Mouse (Mus musculus): ENCODE data around the gene Phldb1. TPM values are rescaled to one million over a fixed set of nuclear protein-coding genes. Genes with fewer than 3 reads are reported as not detected.
A peak's percentile ranks its signal among the peaks of the same experiment; 100 is the strongest.

The Phldb1 gene
- polyA plus RNA-seq, 1 experiment from 2014 or later: 29.5 TPM

- Histone ChIP-seq H3K4me2 (ENCODE audit: low read length) (peak overlapping the region; percentile 72), H3K9me3 (replicated peaks; ENCODE audit: control insufficient read depth, low read length) (no peaks in the 10 kb centered on the region), H3K36me3 (ENCODE audit: control insufficient read depth, insufficient read depth, low read length) (peaks cover 8% of the 10 kb centered on the region; the same call in 1 of the 2 replicates), H3K4me3 (ENCODE audit: low read depth, low read length) (no peak overlapping the region), H3K4me1 (ENCODE audit: control insufficient read depth, insufficient read depth, low read length) (peaks cover 47% of the 10 kb centered on the region), H3K9ac (ENCODE audit: low read length) (no peak overlapping the region), H3K27ac (ENCODE audit: low read depth, low read length) (no peak overlapping the region), H3K27me3 (replicated peaks; ENCODE audit: control insufficient read depth, insufficient read depth, low read length) (no peaks in the 10 kb centered on the region)
- ATAC-seq: no peak
- DNase-seq (ENCODE audit: low spot score): no peak
- WGBS: 91% methylated on average over 3 of the region's 3 CpGs
Measured at GRCm38 (mm10) chr9:44721877-44722186, 13.2 kb downstream of the Phldb1 start.

GRCm38 (mm10) chr9:44721154-44721876 lies 13.7 kb downstream of the Phldb1 start:
- Histone ChIP-seq H3K9ac (ENCODE audit: low read length) (peak overlapping the region; percentile 93), H3K4me2 (ENCODE audit: low read length) (peak overlapping the region; percentile 72), H3K4me3 (ENCODE audit: low read depth, low read length) (peak overlapping the region; percentile 81), H3K4me1 (ENCODE audit: control insufficient read depth, insufficient read depth, low read length) (peaks cover 43% of the 10 kb centered on the region), H3K9me3 (replicated peaks; ENCODE audit: control insufficient read depth, low read length) (no peaks in the 10 kb centered on the region), H3K27me3 (replicated peaks; ENCODE audit: control insufficient read depth, insufficient read depth, low read length) (no peaks in the 10 kb centered on the region), H3K27ac (ENCODE audit: low read depth, low read length) (peak overlapping the region; percentile 84), H3K36me3 (ENCODE audit: control insufficient read depth, insufficient read depth, low read length) (peaks cover 11% of the 10 kb centered on the region)
- DNase-seq (ENCODE audit: low spot score) (peak; percentile 90), ATAC-seq (peak; percentile 86)
- 1% methylated on average over 39 of the region's 40 CpGs for WGBS

DNA sequence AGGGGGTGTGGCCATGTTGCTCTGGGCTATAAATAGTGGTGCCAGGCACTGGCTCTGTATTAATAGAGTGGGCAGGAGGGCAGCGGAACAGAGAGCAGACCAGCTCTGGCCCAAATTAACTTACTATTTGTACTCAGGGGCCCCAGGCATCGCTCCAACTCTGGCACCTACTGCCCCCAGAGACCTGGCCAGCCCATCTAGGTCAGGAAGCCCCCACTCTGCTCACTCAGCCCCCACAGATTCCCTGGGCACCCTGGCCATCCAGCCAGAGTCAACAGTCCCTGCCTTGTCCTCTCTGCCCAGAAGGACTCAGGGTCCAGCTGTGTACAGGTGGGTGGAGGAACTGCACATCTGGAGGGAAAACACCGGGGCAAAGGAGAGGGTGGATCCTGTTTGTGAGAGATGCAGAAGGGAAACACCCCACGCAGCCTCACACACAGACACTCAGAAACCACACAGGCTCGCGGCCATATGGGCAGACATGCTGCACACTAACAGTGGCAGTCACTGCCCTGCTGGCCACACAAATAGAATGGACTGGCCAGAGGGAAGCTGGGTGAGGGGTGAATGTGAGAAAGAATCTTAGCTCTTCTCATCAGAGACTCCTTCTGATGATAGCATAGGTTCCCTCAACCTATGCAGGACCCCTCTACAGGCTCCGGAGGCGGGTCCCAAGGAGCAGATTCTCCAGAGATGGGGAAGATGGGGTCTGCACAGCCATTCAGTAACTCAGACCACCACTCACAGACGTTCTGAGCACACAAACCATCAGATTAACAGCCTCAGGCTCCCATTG lies 14.4 kb downstream of the Phldb1 start:
- Histone ChIP-seq H3K27me3 (replicated peaks; ENCODE audit: control insufficient read depth, insufficient read depth, low read length) (no peaks in the 10 kb centered on the region), H3K9ac (ENCODE audit: low read length) (peak overlapping the region; percentile 93), H3K4me2 (ENCODE audit: low read length) (peak overlapping the region; percentile 72), H3K9me3 (replicated peaks; ENCODE audit: control insufficient read depth, low read length) (no peaks in the 10 kb centered on the region), H3K36me3 (ENCODE audit: control insufficient read depth, insufficient read depth, low read length) (peaks cover 19% of the 10 kb centered on the region), H3K27ac (ENCODE audit: low read depth, low read length) (peak overlapping the region; percentile 84), H3K4me1 (ENCODE audit: control insufficient read depth, insufficient read depth, low read length) (peaks cover 38% of the 10 kb centered on the region), H3K4me3 (ENCODE audit: low read depth, low read length) (peak overlapping the region; percentile 81)
- ATAC-seq: peak; percentile 52
- 14% methylated on average over 9 of the region's 9 CpGs for WGBS
- DNase-seq (ENCODE audit: low spot score): peak; percentile 40

DNA sequence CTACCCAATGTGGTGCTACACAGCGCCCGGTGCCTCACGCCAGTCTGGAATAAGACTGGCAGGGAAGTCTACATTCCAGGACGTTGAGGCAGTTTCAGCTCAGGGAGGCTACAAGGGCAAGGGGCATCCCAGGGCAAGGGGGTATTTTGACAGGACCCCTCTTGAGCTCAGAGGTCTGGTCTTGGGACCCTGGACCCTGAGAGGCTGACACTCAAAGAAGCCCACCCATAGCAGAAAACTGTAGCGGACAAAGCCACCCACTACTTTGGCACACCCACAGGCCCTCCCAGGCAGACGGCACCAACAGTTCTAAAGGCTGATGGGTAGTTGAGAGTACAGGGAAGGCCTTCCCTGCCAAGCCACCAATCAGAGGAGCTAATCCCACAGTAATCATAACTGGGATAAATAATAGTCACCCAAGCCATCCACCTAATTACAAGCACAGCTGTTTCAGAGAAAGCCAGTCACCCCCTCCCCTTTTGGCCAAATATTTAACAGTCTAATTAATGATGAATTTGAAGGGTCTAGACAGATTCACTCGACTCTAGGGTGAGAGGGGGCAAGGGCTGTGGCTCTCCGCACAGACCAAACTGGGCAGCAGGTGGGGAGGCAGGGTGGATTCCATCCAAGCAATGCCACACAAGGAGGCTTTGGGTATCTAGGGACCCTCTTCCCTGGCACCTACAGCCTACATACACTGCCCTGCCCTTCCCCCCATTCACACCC lies 15.2 kb downstream of the Phldb1 start:
- peak overlapping the region; percentile 81 for H3K4me3 ChIP-seq (ENCODE audit: low read depth, low read length)
- H3K4me2 ChIP-seq (ENCODE audit: low read length): peak overlapping the region; percentile 72
- H3K9ac ChIP-seq (ENCODE audit: low read length): peak overlapping the region; percentile 93
- ATAC-seq (peak; percentile 17; the same call in 1 of the 2 replicates), DNase-seq (ENCODE audit: low spot score) (peak; percentile 55)
- WGBS: 49% methylated on average over 8 of the region's 8 CpGs
- no peaks in the 10 kb centered on the region for H3K27me3 ChIP-seq (replicated peaks; ENCODE audit: control insufficient read depth, insufficient read depth, low read length)
- H3K9me3 ChIP-seq (replicated peaks; ENCODE audit: control insufficient read depth, low read length): no peaks in the 10 kb centered on the region
- peak overlapping the region; percentile 84; the same call in 1 of the 2 replicates for H3K27ac ChIP-seq (ENCODE audit: low read depth, low read length)
- H3K4me1 ChIP-seq (ENCODE audit: control insufficient read depth, insufficient read depth, low read length): peaks cover 32% of the 10 kb centered on the region
- H3K36me3 ChIP-seq (ENCODE audit: control insufficient read depth, insufficient read depth, low read length): peaks cover 27% of the 10 kb centered on the region

DNA sequence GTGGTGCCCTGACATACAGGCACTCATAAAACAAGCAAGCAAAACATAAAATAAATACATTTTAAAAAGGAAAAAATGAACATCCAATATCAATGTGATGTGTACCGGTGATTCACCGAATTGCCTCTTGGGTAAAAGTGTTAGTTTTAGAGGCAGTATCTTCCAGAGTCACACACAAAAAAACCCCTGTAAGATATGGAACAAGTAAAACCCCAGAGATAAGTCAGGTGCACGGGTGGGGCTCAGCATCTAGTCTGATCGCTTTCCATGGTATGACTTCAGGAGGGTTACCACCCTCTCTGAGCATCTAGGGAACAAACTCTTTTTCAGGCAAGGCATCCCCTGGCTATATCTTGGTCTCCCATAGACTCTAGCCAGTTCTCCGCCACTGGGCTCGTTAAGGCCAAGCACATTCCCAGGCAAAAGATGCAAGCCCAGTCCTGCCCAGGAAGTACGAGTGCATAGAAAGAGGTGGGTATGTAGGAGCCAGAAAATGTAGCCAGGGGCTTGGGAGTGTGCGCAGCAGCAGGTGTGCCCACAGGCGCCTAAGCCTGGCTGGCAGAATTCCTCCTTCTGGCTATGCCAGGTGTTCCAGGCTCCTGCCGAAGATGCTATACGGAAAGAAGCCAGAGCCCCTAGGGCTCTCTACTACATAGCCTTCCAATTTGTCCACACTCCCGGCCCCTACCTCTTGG lies 15.9 kb downstream of the Phldb1 start:
- Histone ChIP-seq H3K9ac (ENCODE audit: low read length) (peak overlapping the region; percentile 46; the same call in 1 of the 2 replicates), H3K4me1 (ENCODE audit: control insufficient read depth, insufficient read depth, low read length) (peaks cover 27% of the 10 kb centered on the region), H3K4me2 (ENCODE audit: low read length) (peak overlapping the region; percentile 72), H3K4me3 (ENCODE audit: low read depth, low read length) (0 out of 2 replicates have a peak overlapping the region, but pooled peaks have one; percentile 81), H3K9me3 (replicated peaks; ENCODE audit: control insufficient read depth, low read length) (no peaks in the 10 kb centered on the region), H3K36me3 (ENCODE audit: control insufficient read depth, insufficient read depth, low read length) (peaks cover 32% of the 10 kb centered on the region), H3K27me3 (replicated peaks; ENCODE audit: control insufficient read depth, insufficient read depth, low read length) (no peaks in the 10 kb centered on the region), H3K27ac (ENCODE audit: low read depth, low read length) (0 out of 2 replicates have a peak overlapping the region, but pooled peaks have one; percentile 9)
- 69% methylated on average over 12 of the region's 12 CpGs for WGBS
- ATAC-seq (no peak), DNase-seq (ENCODE audit: low spot score) (peak; percentile 34)

DNA sequence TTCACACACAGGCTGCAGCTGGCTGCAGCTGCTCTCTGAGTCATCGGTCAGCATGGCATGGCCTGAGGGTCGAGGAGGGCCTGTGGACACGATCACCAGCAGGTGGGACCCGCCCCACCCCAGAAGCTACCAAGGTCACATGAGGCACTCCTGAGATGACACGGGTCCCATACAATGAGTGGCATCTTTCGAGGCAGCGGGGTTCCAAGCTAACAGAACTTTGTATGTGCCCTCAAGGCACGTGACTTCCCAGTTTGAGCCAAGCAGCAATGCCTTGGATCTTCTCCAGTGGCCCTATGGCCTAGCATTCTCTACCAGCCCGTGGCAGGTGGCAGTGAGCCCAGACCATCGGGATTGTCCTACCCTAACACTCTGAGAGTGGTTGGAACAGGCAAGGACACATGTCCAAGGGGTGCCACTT lies 17.2 kb downstream of the Phldb1 start:
- H3K9me3 ChIP-seq (replicated peaks; ENCODE audit: control insufficient read depth, low read length): no peaks in the 10 kb centered on the region
- ATAC-seq: no peak
- H3K36me3 ChIP-seq (ENCODE audit: control insufficient read depth, insufficient read depth, low read length): peaks cover 40% of the 10 kb centered on the region
- no peak overlapping the region for H3K9ac ChIP-seq (ENCODE audit: low read length)
- H3K4me2 ChIP-seq (ENCODE audit: low read length): no peak overlapping the region
- H3K27me3 ChIP-seq (replicated peaks; ENCODE audit: control insufficient read depth, insufficient read depth, low read length): no peaks in the 10 kb centered on the region
- H3K4me3 ChIP-seq (ENCODE audit: low read depth, low read length): no peak overlapping the region
- no peak overlapping the region for H3K27ac ChIP-seq (ENCODE audit: low read depth, low read length)
- WGBS: 80% methylated on average over 10 of the region's 10 CpGs
- peaks cover 20% of the 10 kb centered on the region for H3K4me1 ChIP-seq (ENCODE audit: control insufficient read depth, insufficient read depth, low read length)
- DNase-seq (ENCODE audit: low spot score): peak; percentile 49

- Histone ChIP-seq H3K36me3 (ENCODE audit: control insufficient read depth, insufficient read depth, low read length) (peaks cover 46% of the 10 kb centered on the region), H3K9me3 (replicated peaks; ENCODE audit: control insufficient read depth, low read length) (no peaks in the 10 kb centered on the region), H3K27ac (ENCODE audit: low read depth, low read length) (no peak overlapping the region), H3K4me3 (ENCODE audit: low read depth, low read length) (no peak overlapping the region), H3K4me1 (ENCODE audit: control insufficient read depth, insufficient read depth, low read length) (peaks cover 20% of the 10 kb centered on the region), H3K4me2 (ENCODE audit: low read length) (no peak overlapping the region), H3K9ac (ENCODE audit: low read length) (no peak overlapping the region), H3K27me3 (replicated peaks; ENCODE audit: control insufficient read depth, insufficient read depth, low read length) (no peaks in the 10 kb centered on the region)
- no peak for ATAC-seq
- no peak for DNase-seq (ENCODE audit: low spot score)
- WGBS: 90% methylated on average over 6 of the region's 6 CpGs
Measured at GRCm38 (mm10) chr9:44716997-44717821, 17.8 kb downstream of the Phldb1 start.
